Mouse (Mus musculus) kidney, adult 2 months (tissue): ENCODE results near the gene Meiob. TPM values are rescaled to one million over a fixed set of nuclear protein-coding genes. Genes with fewer than 3 reads are reported as not detected.

Experiments
- DNase-seq: peaks from one replicate; pipeline ENCODE4 v3.0.0; 2021
- H3K27ac ChIP-seq: fragments of 200-500 bp; 2 replicates; pipeline ENCODE4 v1.5.1; 2012; ENCODE audit warnings: low read depth, low read length, control low read depth, inconsistent platforms; ENCODE audit not compliant: insufficient read depth
- H3K27me3 ChIP-seq: fragments of 200-500 bp; replicated peaks from 2 replicates; pipeline ENCODE4 v1.6.1; 2012; ENCODE audit warnings: mild to moderate bottlenecking, moderate library complexity, low read length, inconsistent platforms; ENCODE audit not compliant: control insufficient read depth, insufficient read depth
- H3K36me3 ChIP-seq: fragments of 200-500 bp; 2 replicates; pipeline ENCODE4 v1.6.1; 2012; ENCODE audit warnings: mild to moderate bottlenecking, moderate library complexity, low read length, inconsistent platforms; ENCODE audit not compliant: control insufficient read depth, insufficient read depth
- H3K4me1 ChIP-seq: fragments of 200-500 bp; 2 replicates; pipeline ENCODE4 v1.6.1; 2011; ENCODE audit warnings: low read length; ENCODE audit not compliant: control insufficient read depth, insufficient read depth
- H3K4me3 ChIP-seq: fragments of 200-500 bp; 2 replicates; pipeline ENCODE4 v1.5.1; 2011; ENCODE audit warnings: mild to moderate bottlenecking, low read depth, low read length, control low read depth; ENCODE audit not compliant: insufficient read depth
- CTCF ChIP-seq: fragments of 200-500 bp; conservative IDR thresholded peaks from 2 replicates; pipeline ENCODE4 v1.5.1; 2011; ENCODE audit warnings: low read depth, mild to moderate bottlenecking, control low read depth, low read length, moderate library complexity, mixed read lengths; ENCODE audit not compliant: insufficient read depth, insufficient read length
- POLR2A ChIP-seq: fragments of 200-500 bp; IDR thresholded peaks from one replicate; pipeline ENCODE4 v1.6.1; 2011; ENCODE audit warnings: low read depth, low read length, control low read depth
- WGBS: fragments of 180-500 bp; shearing (Covaris S2); methylation state at CpG from one replicate; pipeline ENCODE4 v1.1.7; 2018; 5-methylcytosine and 5-hydroxymethylcytosine counted together
- polyA plus RNA-seq: library from polyadenylated mRNA; depleted of rRNA; stranded (reverse); fragments of >200 nt; gene quantifications from 2 replicates; pipeline ENCODE4 v1.2.3, GENCODE M21; 2012

The Meiob gene
- polyA plus RNA-seq, 1 experiment, result not detected

- Histone ChIP-seq H3K27ac (peak overlapping the region; percentile 91), H3K4me3 (peak overlapping the region; percentile 70), H3K27me3 (no peaks in the 10 kb centered on the region), H3K4me1 (peaks cover 9% of the 10 kb centered on the region; the same call in 1 of the 2 replicates), H3K36me3 (no peaks in the 10 kb centered on the region; the same call in 1 of the 2 replicates)
- DNase-seq, result peak; percentile 88
- TF ChIP-seq CTCF (no peak), POLR2A (no peak)
Observed at GRCm38 (mm10) chr17:24848600-24849031, 44.5 kb downstream of the Meiob start.

GRCm38 (mm10) chr17:24849733-24850064, 45.6 kb downstream of the Meiob start:
- no peaks in the 10 kb centered on the region for H3K27me3 ChIP-seq
- H3K36me3 ChIP-seq, result no peaks in the 10 kb centered on the region; the same call in 1 of the 2 replicates
- H3K27ac ChIP-seq, result peak overlapping the region; percentile 92
- WGBS, result 0% methylated on average over 21 of the region's 21 CpGs
- H3K4me1 ChIP-seq, result peaks cover 7% of the 10 kb centered on the region; the same call in 1 of the 2 replicates
- no peak for TF ChIP-seq CTCF
- no peak for TF ChIP-seq POLR2A
- no peak for DNase-seq
- H3K4me3 ChIP-seq, result peak overlapping the region; percentile 70

GRCm38 (mm10) chr17:24850065-24850772, 46.1 kb downstream of the Meiob start, which contains the start of gene Fahd1:
Fahd1 (minus strand) TSS chr17:24850364.
- under 1% methylated on average over 58 of the region's 58 CpGs for WGBS
- peak; percentile 99 for DNase-seq
- H3K4me1 ChIP-seq, result peaks cover 6% of the 10 kb centered on the region; the same call in 1 of the 2 replicates
- H3K27ac ChIP-seq, result peak within 1 kb of the TSS; percentile 92
- 0 out of 2 replicates have a peak, but pooled peaks have one; percentile 12 for TF ChIP-seq CTCF
- peak; percentile 93 for TF ChIP-seq POLR2A
- H3K36me3 ChIP-seq, result no peaks in the 10 kb centered on the region; the same call in 1 of the 2 replicates
- no peaks in the 10 kb centered on the region for H3K27me3 ChIP-seq
- H3K4me3 ChIP-seq, result peak within 1 kb of the TSS; percentile 70

GRCm38 (mm10) chr17:24850773-24851127, 46.7 kb downstream of the Meiob start:
- H3K27me3 ChIP-seq, result no peaks in the 10 kb centered on the region
- TF ChIP-seq POLR2A (no peak), CTCF (no peak)
- WGBS, result under 1% methylated on average over 20 of the region's 20 CpGs
- H3K27ac ChIP-seq, result peak overlapping the region; percentile 43
- H3K4me1 ChIP-seq, result peaks cover 8% of the 10 kb centered on the region; the same call in 1 of the 2 replicates
- H3K4me3 ChIP-seq, result peak overlapping the region; percentile 60
- no peaks in the 10 kb centered on the region; the same call in 1 of the 2 replicates for H3K36me3 ChIP-seq
- no peak for DNase-seq

GRCm38 (mm10) chr17:24851381-24852125, 47.5 kb downstream of the Meiob start:
- WGBS, result 56% methylated on average over 10 of the region's 10 CpGs
- peak overlapping the region; percentile 60 for H3K4me3 ChIP-seq
- TF ChIP-seq POLR2A (no peak), CTCF (no peak)

GRCm38 (mm10) chr17:24855838-24856464, 51.9 kb downstream of the Meiob start:
- Histone ChIP-seq H3K36me3 (peaks cover 1% of the 10 kb centered on the region), H3K27ac (peak overlapping the region; percentile 81), H3K27me3 (no peaks in the 10 kb centered on the region), H3K4me3 (no peak overlapping the region), H3K4me1 (peaks cover 27% of the 10 kb centered on the region; the same call in 1 of the 2 replicates)
- TF ChIP-seq POLR2A (no peak), CTCF (no peak)
- DNase-seq, result peak; percentile 59
- WGBS, result 58% methylated on average over 3 of the region's 3 CpGs

More at GRCm38 (mm10) chr17:24851381-24852125, 47.5 kb downstream of the Meiob start:
- no peaks in the 10 kb centered on the region for H3K27me3 ChIP-seq
- H3K27ac ChIP-seq, result 0 out of 2 replicates have a peak overlapping the region, but pooled peaks have one; percentile 43
- peaks cover 14% of the 10 kb centered on the region; the same call in 1 of the 2 replicates for H3K4me1 ChIP-seq
- no peaks in the 10 kb centered on the region; the same call in 1 of the 2 replicates for H3K36me3 ChIP-seq
- no peak for DNase-seq
